Mouse (Mus musculus): Measurements from ENCODE around the gene Atp13a2. TPM values are rescaled to one million over a fixed set of nuclear protein-coding genes. Genes with fewer than 3 reads are reported as not detected.

Atp13a2 gene
- polyA plus RNA-seq, 1 experiment from 2014 or later: 28.7 TPM

GRCm38 (mm10) chr4:140949052-140949451 lies 37.6 kb upstream of the Atp13a2 start:
- H3K4me3 ChIP-seq (ENCODE audit: low read depth, low read length): no peak overlapping the region
- no peaks in the 10 kb centered on the region for H3K4me1 ChIP-seq (ENCODE audit: control insufficient read depth, insufficient read depth, low read length)
- H3K27ac ChIP-seq (replicated peaks; ENCODE audit: low read depth, low read length): no peak overlapping the region
- ATAC-seq (ENCODE audit: insufficient number of reproducible peaks, low FRiP score, low TSS enrichment, low read depth): no peak
- H3K9me3 ChIP-seq (ENCODE audit: control insufficient read depth, low read length): no peaks in the 10 kb centered on the region
- WGBS: 79% methylated on average over 8 of the region's 8 CpGs
- no peaks in the 10 kb centered on the region for H3K27me3 ChIP-seq (ENCODE audit: control insufficient read depth, insufficient read depth, low read length)
- DNase-seq (ENCODE audit: low spot score): no peak
- H3K36me3 ChIP-seq (ENCODE audit: control insufficient read depth, insufficient read depth, low read length): no peaks in the 10 kb centered on the region
- no peak overlapping the region for H3K4me2 ChIP-seq (ENCODE audit: low read depth, severe bottlenecking)
- no peak overlapping the region for H3K9ac ChIP-seq (ENCODE audit: low read length)

- no peak overlapping the region for H3K4me3 ChIP-seq (ENCODE audit: low read depth, low read length)
- ATAC-seq (ENCODE audit: insufficient number of reproducible peaks, low FRiP score, low TSS enrichment, low read depth): no peak
- no peak for DNase-seq (ENCODE audit: low spot score)
Observed at GRCm38 (mm10) chr4:140949616-140950015, 37.1 kb upstream of the Atp13a2 start.

GRCm38 (mm10) chr4:140950574-140950973 lies 36.1 kb upstream of the Atp13a2 start:
- ATAC-seq (ENCODE audit: insufficient number of reproducible peaks, low FRiP score, low TSS enrichment, low read depth) (no peak), DNase-seq (ENCODE audit: low spot score) (no peak)
- H3K9me3 ChIP-seq (ENCODE audit: control insufficient read depth, low read length): no peaks in the 10 kb centered on the region
- H3K4me2 ChIP-seq (ENCODE audit: low read depth, severe bottlenecking): no peak overlapping the region
- H3K4me3 ChIP-seq (ENCODE audit: low read depth, low read length): no peak overlapping the region
- H3K27ac ChIP-seq (replicated peaks; ENCODE audit: low read depth, low read length): no peak overlapping the region
- no peaks in the 10 kb centered on the region for H3K36me3 ChIP-seq (ENCODE audit: control insufficient read depth, insufficient read depth, low read length)
- no peak overlapping the region for H3K9ac ChIP-seq (ENCODE audit: low read length)
- no peaks in the 10 kb centered on the region for H3K27me3 ChIP-seq (ENCODE audit: control insufficient read depth, insufficient read depth, low read length)
- 84% methylated on average over 3 of the region's 3 CpGs for WGBS
- no peaks in the 10 kb centered on the region for H3K4me1 ChIP-seq (ENCODE audit: control insufficient read depth, insufficient read depth, low read length)

More at GRCm38 (mm10) chr4:140949616-140950015, 37.1 kb upstream of the Atp13a2 start:
- WGBS: 91% methylated on average over 16 of the region's 16 CpGs
- Histone ChIP-seq H3K36me3 (ENCODE audit: control insufficient read depth, insufficient read depth, low read length) (no peaks in the 10 kb centered on the region), H3K4me1 (ENCODE audit: control insufficient read depth, insufficient read depth, low read length) (no peaks in the 10 kb centered on the region), H3K27ac (replicated peaks; ENCODE audit: low read depth, low read length) (no peak overlapping the region), H3K9me3 (ENCODE audit: control insufficient read depth, low read length) (no peaks in the 10 kb centered on the region), H3K27me3 (ENCODE audit: control insufficient read depth, insufficient read depth, low read length) (no peaks in the 10 kb centered on the region), H3K9ac (ENCODE audit: low read length) (no peak overlapping the region), H3K4me2 (ENCODE audit: low read depth, severe bottlenecking) (no peak overlapping the region)

- ATAC-seq (ENCODE audit: insufficient number of reproducible peaks, low FRiP score, low TSS enrichment, low read depth): no peak
- H3K27ac ChIP-seq (replicated peaks; ENCODE audit: low read depth, low read length): no peak overlapping the region
- H3K4me2 ChIP-seq (ENCODE audit: low read depth, severe bottlenecking): no peak overlapping the region
- no peaks in the 10 kb centered on the region for H3K36me3 ChIP-seq (ENCODE audit: control insufficient read depth, insufficient read depth, low read length)
- H3K4me1 ChIP-seq (ENCODE audit: control insufficient read depth, insufficient read depth, low read length): no peaks in the 10 kb centered on the region
- H3K4me3 ChIP-seq (ENCODE audit: low read depth, low read length): no peak overlapping the region
- no peak for DNase-seq (ENCODE audit: low spot score)
- WGBS: 89% methylated on average over 18 of the region's 18 CpGs
- no peaks in the 10 kb centered on the region for H3K27me3 ChIP-seq (ENCODE audit: control insufficient read depth, insufficient read depth, low read length)
- no peak overlapping the region for H3K9ac ChIP-seq (ENCODE audit: low read length)
- H3K9me3 ChIP-seq (ENCODE audit: control insufficient read depth, low read length): no peaks in the 10 kb centered on the region
Observed at GRCm38 (mm10) chr4:140951861-140952641, 34.6 kb upstream of the Atp13a2 start.

GRCm38 (mm10) chr4:140957131-140957702 lies 29.5 kb upstream of the Atp13a2 start:
- H3K27ac ChIP-seq (replicated peaks; ENCODE audit: low read depth, low read length): no peak overlapping the region
- H3K9ac ChIP-seq (ENCODE audit: low read length): peak overlapping the region; percentile 8
- H3K27me3 ChIP-seq (ENCODE audit: control insufficient read depth, insufficient read depth, low read length): no peaks in the 10 kb centered on the region
- 10% methylated on average over 17 of the region's 17 CpGs for WGBS
- no peaks in the 10 kb centered on the region for H3K36me3 ChIP-seq (ENCODE audit: control insufficient read depth, insufficient read depth, low read length)
- ATAC-seq (ENCODE audit: insufficient number of reproducible peaks, low FRiP score, low TSS enrichment, low read depth) (no peak), DNase-seq (ENCODE audit: low spot score) (no peak)
- no peaks in the 10 kb centered on the region for H3K9me3 ChIP-seq (ENCODE audit: control insufficient read depth, low read length)
- H3K4me3 ChIP-seq (ENCODE audit: low read depth, low read length): peak overlapping the region; percentile 35
- H3K4me1 ChIP-seq (ENCODE audit: control insufficient read depth, insufficient read depth, low read length): peaks cover 4% of the 10 kb centered on the region; the same call in 1 of the 2 replicates
- peak overlapping the region; percentile 67 for H3K4me2 ChIP-seq (ENCODE audit: low read depth, severe bottlenecking)

- Histone ChIP-seq H3K4me1 (ENCODE audit: control insufficient read depth, insufficient read depth, low read length) (peaks cover 8% of the 10 kb centered on the region; the same call in 1 of the 2 replicates), H3K9ac (ENCODE audit: low read length) (peak overlapping the region; percentile 8; the same call in 1 of the 2 replicates), H3K27me3 (ENCODE audit: control insufficient read depth, insufficient read depth, low read length) (no peaks in the 10 kb centered on the region), H3K27ac (replicated peaks; ENCODE audit: low read depth, low read length) (no peak overlapping the region), H3K4me2 (ENCODE audit: low read depth, severe bottlenecking) (peak overlapping the region; percentile 67), H3K4me3 (ENCODE audit: low read depth, low read length) (peak overlapping the region; percentile 35), H3K9me3 (ENCODE audit: control insufficient read depth, low read length) (no peaks in the 10 kb centered on the region), H3K36me3 (ENCODE audit: control insufficient read depth, insufficient read depth, low read length) (no peaks in the 10 kb centered on the region)
- WGBS: 2% methylated on average over 13 of the region's 13 CpGs
- peak; percentile 90 for DNase-seq (ENCODE audit: low spot score)
- ATAC-seq (ENCODE audit: insufficient number of reproducible peaks, low FRiP score, low TSS enrichment, low read depth): peak; percentile 37; the same call in 1 of the 2 replicates
Observed at GRCm38 (mm10) chr4:140957725-140958124, 28.9 kb upstream of the Atp13a2 start.

- Histone ChIP-seq H3K4me1 (ENCODE audit: control insufficient read depth, insufficient read depth, low read length) (peaks cover 8% of the 10 kb centered on the region; the same call in 1 of the 2 replicates), H3K36me3 (ENCODE audit: control insufficient read depth, insufficient read depth, low read length) (no peaks in the 10 kb centered on the region), H3K9me3 (ENCODE audit: control insufficient read depth, low read length) (no peaks in the 10 kb centered on the region), H3K9ac (ENCODE audit: low read length) (no peak overlapping the region), H3K27ac (replicated peaks; ENCODE audit: low read depth, low read length) (no peak overlapping the region), H3K4me2 (ENCODE audit: low read depth, severe bottlenecking) (no peak overlapping the region), H3K27me3 (ENCODE audit: control insufficient read depth, insufficient read depth, low read length) (no peaks in the 10 kb centered on the region), H3K4me3 (ENCODE audit: low read depth, low read length) (no peak overlapping the region)
- ATAC-seq (ENCODE audit: insufficient number of reproducible peaks, low FRiP score, low TSS enrichment, low read depth): no peak
- 67% methylated on average over 6 of the region's 6 CpGs for WGBS
- no peak for DNase-seq (ENCODE audit: low spot score)
Observed at GRCm38 (mm10) chr4:140958319-140958718, 28.4 kb upstream of the Atp13a2 start.

GRCm38 (mm10) chr4:140959128-140959679 lies 27.5 kb upstream of the Atp13a2 start:
- no peak overlapping the region for H3K4me3 ChIP-seq (ENCODE audit: low read depth, low read length)
- no peak for DNase-seq (ENCODE audit: low spot score)
- no peaks in the 10 kb centered on the region for H3K36me3 ChIP-seq (ENCODE audit: control insufficient read depth, insufficient read depth, low read length)
- H3K4me1 ChIP-seq (ENCODE audit: control insufficient read depth, insufficient read depth, low read length): peaks cover 8% of the 10 kb centered on the region; the same call in 1 of the 2 replicates
- H3K27ac ChIP-seq (replicated peaks; ENCODE audit: low read depth, low read length): no peak overlapping the region
- no peak overlapping the region for H3K4me2 ChIP-seq (ENCODE audit: low read depth, severe bottlenecking)
- ATAC-seq (ENCODE audit: insufficient number of reproducible peaks, low FRiP score, low TSS enrichment, low read depth): no peak
- H3K27me3 ChIP-seq (ENCODE audit: control insufficient read depth, insufficient read depth, low read length): no peaks in the 10 kb centered on the region
- no peaks in the 10 kb centered on the region for H3K9me3 ChIP-seq (ENCODE audit: control insufficient read depth, low read length)
- 82% methylated on average over 7 of the region's 7 CpGs for WGBS
- no peak overlapping the region for H3K9ac ChIP-seq (ENCODE audit: low read length)
